Mouse (Mus musculus) cerebellum, adult 11-12 months (tissue): ENCODE measurements at regions not wholly inside any gene's neighbourhood (a gene's known extent, or its start where the extent isn't known, plus 50 kb on each side); places are given as distances from the start of the nearest gene placed in this dataset.

ENCODE experiments used
- DNase-seq: peaks from one replicate; pipeline ENCODE4 v3.0.0; 2022

DNA sequence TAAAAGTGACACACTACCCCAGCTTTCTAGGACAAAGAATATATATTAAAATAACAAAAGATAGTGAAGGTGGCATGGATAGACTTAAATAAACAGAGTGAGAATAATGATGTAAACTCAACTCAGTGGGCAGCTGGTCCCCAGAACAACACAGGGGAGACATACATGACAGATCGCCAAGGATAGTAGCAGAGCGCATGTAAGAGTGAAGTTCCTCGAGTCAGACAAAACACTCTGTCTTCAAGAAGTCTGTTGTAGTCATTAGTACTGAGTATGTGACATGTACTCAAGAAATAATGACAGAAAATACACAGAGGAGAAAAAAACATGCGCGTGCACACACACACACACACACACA is 74.8 kb upstream of the Stxbp5l start:
- DNase-seq: no peak

GRCm38 (mm10) chr16:37458592-37459532 is 74.1 kb upstream of the Stxbp5l start:
- peak; percentile 69 for DNase-seq

DNA sequence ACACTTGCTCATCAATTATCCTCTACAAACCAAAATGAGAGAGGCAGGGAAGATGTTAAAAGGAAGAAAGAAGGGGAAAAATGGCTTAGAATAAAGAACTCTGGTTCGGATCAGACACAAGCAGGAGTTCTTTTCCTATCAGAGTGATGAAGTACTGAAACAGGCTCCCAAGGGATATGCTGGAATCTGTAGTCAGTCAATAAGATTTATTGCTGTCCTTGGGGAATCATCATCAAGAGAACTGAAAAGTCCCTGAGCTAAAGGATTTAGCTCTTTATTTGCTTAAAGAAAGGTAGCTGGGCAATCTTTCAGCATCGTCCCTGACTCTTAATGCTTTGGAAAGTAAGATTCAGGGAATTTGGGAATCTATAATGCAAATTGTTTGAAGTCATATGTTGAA is 71.2 kb upstream of the Stxbp5l start:
- no peak for DNase-seq

GRCm38 (mm10) chr16:37449846-37450245 is 65.1 kb upstream of the Stxbp5l start:
- peak; percentile 78 for DNase-seq

DNA sequence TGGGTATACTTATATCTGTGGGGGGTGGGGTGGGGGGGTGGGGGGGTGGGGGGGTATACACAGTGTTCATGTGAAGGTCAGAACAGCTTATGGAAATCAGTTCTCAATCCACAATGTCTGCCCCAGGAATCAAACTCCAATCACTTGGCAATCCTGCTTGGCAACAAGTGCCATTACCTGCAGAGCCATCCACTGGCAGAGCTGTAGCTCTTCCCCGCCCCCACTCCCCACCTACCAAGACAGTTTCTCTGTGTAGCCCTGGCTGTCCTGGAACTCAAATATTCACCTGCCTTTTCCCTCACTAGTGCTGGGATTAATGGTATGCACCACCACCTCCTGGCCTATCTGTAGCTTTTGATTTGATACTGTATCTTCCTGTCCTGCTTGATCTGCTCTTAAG is 61.0 kb upstream of the Stxbp5l start:
- no peak for DNase-seq

GRCm38 (mm10) chr16:37442936-37443335 is 58.2 kb upstream of the Stxbp5l start:
- DNase-seq: peak; percentile 99

GRCm38 (mm10) chr16:37442481-37442880 is 57.7 kb upstream of the Stxbp5l start:
- DNase-seq: peak; percentile 90

DNA sequence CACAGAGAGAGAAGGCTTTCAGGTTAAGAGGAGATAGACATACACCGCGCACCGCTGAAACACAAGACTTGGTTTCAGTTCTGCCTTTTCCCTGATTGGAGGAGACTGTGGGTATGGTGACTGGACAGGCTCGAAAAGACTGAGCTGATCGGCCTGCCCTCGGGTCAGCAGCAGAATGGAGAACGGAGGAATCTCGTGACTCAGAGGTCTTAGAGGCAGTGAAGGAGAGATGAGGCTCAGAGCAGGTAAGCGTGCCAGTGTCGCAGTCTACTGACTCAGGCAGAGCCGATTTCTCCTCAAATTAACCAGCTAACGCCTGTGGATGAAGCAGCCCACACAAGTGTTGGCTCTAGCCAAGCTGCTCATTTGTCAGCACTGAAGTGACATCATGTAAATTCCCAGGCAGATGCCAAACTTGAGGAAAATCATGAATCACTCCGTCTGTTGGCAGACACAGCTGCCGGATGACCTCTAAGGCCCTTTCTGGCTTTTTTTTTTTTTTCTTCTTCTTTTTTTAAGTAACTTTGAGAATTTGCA is 55.9 kb upstream of the Stxbp5l start:
- DNase-seq: peak; percentile 50
